Mouse (Mus musculus) liver, embryonic 16.5 days (tissue): ENCODE results near the gene Olfr324. TPM values are rescaled to one million over a fixed set of nuclear protein-coding genes. Genes with fewer than 3 reads are reported as not detected.
A peak's percentile ranks its signal among the peaks of the same experiment; 100 is the strongest.

ENCODE experiments used
- ATAC-seq: fragments of 200-750 bp; cut with Nextera tagmentation; 2 replicates; pipeline ENCODE4 v1.8.0; 2017; ENCODE audit warnings: low read depth, mild to moderate bottlenecking, moderate number of reproducible peaks, moderate library complexity
- H3K27ac ChIP-seq: fragments of 300-500 bp; sonication (generic); 2 replicates; pipeline ENCODE4 v1.5.1; 2014; ENCODE audit warnings: mild to moderate bottlenecking, low read length
- H3K27me3 ChIP-seq: fragments of 300-500 bp; sonication (generic); 2 replicates; pipeline ENCODE4 v1.6.1; 2014; ENCODE audit warnings: low read depth, low read length, mixed read lengths; ENCODE audit not compliant: control insufficient read depth, insufficient read depth
- H3K36me3 ChIP-seq: fragments of 300-500 bp; sonication (generic); 2 replicates; pipeline ENCODE4 v1.6.1; 2014; ENCODE audit warnings: mild to moderate bottlenecking; ENCODE audit not compliant: control insufficient read depth, insufficient read depth
- H3K4me1 ChIP-seq: fragments of 300-500 bp; sonication (generic); 2 replicates; pipeline ENCODE4 v1.6.1; 2014; ENCODE audit warnings: low read depth, low read length, mixed read lengths; ENCODE audit not compliant: control insufficient read depth
- H3K4me2 ChIP-seq: fragments of 300-500 bp; sonication (generic); 2 replicates; pipeline ENCODE4 v1.6.1; 2014; ENCODE audit warnings: low read depth, low read length, mixed read lengths
- H3K4me3 ChIP-seq: fragments of 300-500 bp; sonication (generic); 2 replicates; pipeline ENCODE4 v1.5.1; 2014; ENCODE audit warnings: low read depth, mild to moderate bottlenecking, low read length
- H3K9ac ChIP-seq: fragments of 300-500 bp; sonication (generic); 2 replicates; pipeline ENCODE4 v1.6.1; 2014; ENCODE audit warnings: low read depth, low read length
- H3K9me3 ChIP-seq: fragments of 300-500 bp; sonication (generic); replicated peaks from 2 replicates; pipeline ENCODE4 v1.6.1; 2016; ENCODE audit warnings: low read length; ENCODE audit not compliant: control insufficient read depth
- WGBS: fragments of 180-500 bp; shearing (Covaris S2); extraction: QIAGEN DNeasy Blood & Tissue Kit; methylation state at CpG from one replicate; pipeline ENCODE4 v1.1.7; 2014; ENCODE audit not compliant: insufficient replicate concordance; 5-methylcytosine and 5-hydroxymethylcytosine counted together
- polyA plus RNA-seq: library from polyadenylated mRNA; unstranded; fragments of >200 nt; fragmentation: Nextera tagmentation; extraction: Ambion mirVana; gene quantifications from 2 replicates; pipeline ENCODE4 v1.2.1, GENCODE M21; 2015

Olfr324 gene
- polyA plus RNA-seq: not detected in 2 replicates

DNA sequence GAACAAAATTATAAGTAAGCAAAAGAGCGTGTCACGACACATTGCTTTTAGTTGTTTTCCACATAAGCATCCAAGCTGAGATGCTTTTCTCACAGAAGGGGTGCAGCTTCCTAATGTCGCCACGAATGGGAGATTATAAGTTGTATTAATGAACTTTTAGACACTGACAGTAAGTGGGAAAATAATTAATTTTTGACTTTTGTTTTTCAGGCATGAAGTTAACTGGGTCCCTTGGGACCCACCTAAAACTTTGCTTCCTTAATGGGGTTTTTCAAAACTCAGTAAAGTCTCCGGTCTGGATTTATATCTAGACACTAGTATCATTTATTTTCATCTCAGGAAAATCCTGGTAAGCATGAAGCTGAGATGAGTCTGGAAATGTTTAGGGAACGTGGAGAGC is at the start of gene Olfr324:
Gene Olfr324, plus strand, starts transcription at position 301 of the 400 bp plus-strand sequence.
- no peak for ATAC-seq
- Histone ChIP-seq H3K27me3 (no peaks in the 10 kb centered on the region), H3K4me1 (no peaks in the 10 kb centered on the region), H3K4me2 (no peak within 1 kb of the TSS), H3K9ac (no peak within 1 kb of the TSS), H3K27ac (no peak within 1 kb of the TSS), H3K9me3 (no peaks in the 10 kb centered on the region), H3K4me3 (no peak within 1 kb of the TSS), H3K36me3 (no peaks in the 10 kb centered on the region)
- 56% methylated on average over 6 of the region's 6 CpGs for WGBS

- no peaks in the 10 kb centered on the region for H3K36me3 ChIP-seq
- H3K4me3 ChIP-seq: no peak within 1 kb of the TSS
- no peak within 1 kb of the TSS for H3K9ac ChIP-seq
- H3K4me2 ChIP-seq: no peak within 1 kb of the TSS
- no peaks in the 10 kb centered on the region for H3K4me1 ChIP-seq
- 64% methylated on average over 5 of the region's 5 CpGs for WGBS
- H3K27me3 ChIP-seq: no peaks in the 10 kb centered on the region
- ATAC-seq: no peak
- no peaks in the 10 kb centered on the region for H3K9me3 ChIP-seq
- no peak within 1 kb of the TSS for H3K27ac ChIP-seq
Observed at GRCm38 (mm10) chr11:58546322-58546721, 48.6 kb upstream of the Olfr324 start, which contains the start of gene Olfr329-ps. TSS of gene Olfr329-ps (minus strand) at chr11:58546422.

DNA sequence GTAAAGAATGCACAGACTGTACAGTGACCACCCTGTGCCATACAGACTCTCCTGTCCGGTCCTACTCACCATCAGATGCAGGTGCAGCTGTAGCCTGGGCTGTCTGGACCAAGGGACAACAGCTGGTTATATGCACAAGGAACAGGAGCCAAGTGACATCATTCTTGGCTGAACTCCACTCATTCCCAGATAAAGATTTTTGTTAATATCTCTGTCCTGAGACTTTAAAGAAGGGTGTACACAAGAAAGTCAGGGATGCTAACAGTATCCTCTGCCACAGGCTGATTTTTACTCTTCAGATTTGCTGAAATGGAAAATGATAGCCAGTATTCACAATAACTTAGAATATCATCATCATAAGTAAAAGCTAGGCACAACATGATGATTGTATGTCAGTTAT is 39.4 kb upstream of the Olfr324 start, which contains the start of gene Olfr328:
Gene Olfr328, minus strand, starts transcription at position 101 of the 400 bp plus-strand sequence.
- no peak within 1 kb of the TSS for H3K27ac ChIP-seq
- H3K9ac ChIP-seq: no peak within 1 kb of the TSS
- H3K4me3 ChIP-seq: no peak within 1 kb of the TSS
- no peak for ATAC-seq
- H3K4me1 ChIP-seq: no peaks in the 10 kb centered on the region
- no peaks in the 10 kb centered on the region for H3K9me3 ChIP-seq
- H3K27me3 ChIP-seq: no peaks in the 10 kb centered on the region
- 47% methylated on average over 1 of the region's 1 CpGs for whole genome bisulfite sequencing
- no peaks in the 10 kb centered on the region for H3K36me3 ChIP-seq
- H3K4me2 ChIP-seq: no peak within 1 kb of the TSS

DNA sequence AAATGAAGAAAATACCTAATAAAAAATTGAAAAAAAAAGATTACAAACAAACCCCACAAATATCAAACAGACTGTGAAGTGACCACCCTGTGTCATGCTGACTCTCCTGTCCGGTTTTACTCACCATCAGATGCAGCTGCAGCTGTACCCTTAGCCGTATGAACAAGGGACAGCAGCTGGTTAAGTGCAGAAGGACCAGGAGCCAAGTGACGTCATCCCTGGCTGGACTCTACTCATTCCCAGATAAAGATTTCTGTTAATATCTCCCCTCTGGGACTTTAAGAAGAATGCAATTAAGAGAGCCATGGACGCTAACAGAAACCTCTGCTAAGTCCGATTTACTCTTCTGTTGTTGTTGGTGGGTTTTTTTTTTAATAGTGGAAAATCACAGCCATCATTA is 24.5 kb upstream of the Olfr324 start, which contains the start of gene Olfr224:
Gene Olfr224, minus strand, starts transcription at position 149 of the 400 bp plus-strand sequence.
- WGBS: 51% methylated on average over 5 of the region's 5 CpGs
- Histone ChIP-seq H3K4me2 (no peak within 1 kb of the TSS), H3K27me3 (no peaks in the 10 kb centered on the region), H3K9me3 (no peaks in the 10 kb centered on the region), H3K4me1 (no peaks in the 10 kb centered on the region), H3K4me3 (no peak within 1 kb of the TSS), H3K27ac (no peak within 1 kb of the TSS), H3K36me3 (no peaks in the 10 kb centered on the region), H3K9ac (no peak within 1 kb of the TSS)
- ATAC-seq: no peak

GRCm38 (mm10) chr11:58577430-58577829 is 17.5 kb upstream of the Olfr324 start, which contains the start of gene Olfr325:
TSS of gene Olfr325 (plus strand) at chr11:58577730.
- Histone ChIP-seq H3K36me3 (no peaks in the 10 kb centered on the region), H3K4me1 (no peaks in the 10 kb centered on the region), H3K27ac (no peak within 1 kb of the TSS), H3K27me3 (no peaks in the 10 kb centered on the region), H3K9ac (no peak within 1 kb of the TSS), H3K4me2 (no peak within 1 kb of the TSS), H3K9me3 (no peaks in the 10 kb centered on the region), H3K4me3 (no peak within 1 kb of the TSS)
- ATAC-seq: no peak
- WGBS: 62% methylated on average over 1 of the region's 1 CpGs

GRCm38 (mm10) chr11:58578636-58579035 is 16.3 kb upstream of the Olfr324 start:
- no peaks in the 10 kb centered on the region for H3K4me1 ChIP-seq
- H3K9ac ChIP-seq: no peak overlapping the region
- no peak overlapping the region for H3K4me2 ChIP-seq
- H3K4me3 ChIP-seq: no peak overlapping the region
- H3K27ac ChIP-seq: no peak overlapping the region
- ATAC-seq: no peak
- no peaks in the 10 kb centered on the region for H3K36me3 ChIP-seq
- WGBS: 55% methylated on average over 8 of the region's 8 CpGs
- H3K9me3 ChIP-seq: no peaks in the 10 kb centered on the region
- no peaks in the 10 kb centered on the region for H3K27me3 ChIP-seq

DNA sequence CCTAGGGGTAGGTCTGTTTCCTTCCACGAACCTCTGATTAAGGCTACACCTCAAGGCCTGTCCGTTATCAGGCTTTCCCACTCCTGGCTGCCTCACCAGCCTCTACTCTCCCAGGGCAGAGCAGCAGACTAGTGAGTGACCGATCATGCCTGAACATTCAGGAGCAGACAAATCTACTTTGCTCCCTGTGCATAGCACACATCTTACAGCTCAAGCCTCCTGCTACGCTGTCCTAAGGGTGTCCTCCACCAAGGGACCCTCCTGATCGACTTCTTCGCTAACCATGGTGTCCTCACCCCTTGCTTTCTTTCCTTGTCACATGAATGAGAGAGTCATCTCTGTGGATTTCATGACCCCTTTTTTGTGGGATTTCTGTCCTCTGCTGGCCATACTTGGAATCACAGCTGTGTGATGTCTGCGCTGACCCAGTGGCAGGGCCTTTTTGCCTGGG is 7.0 kb upstream of the Olfr324 start:
- H3K4me3 ChIP-seq: peak overlapping the region; percentile 33
- 21% methylated on average over 7 of the region's 7 CpGs for WGBS
- no peaks in the 10 kb centered on the region for H3K27me3 ChIP-seq
- H3K9me3 ChIP-seq: no peaks in the 10 kb centered on the region
- ATAC-seq: peak; percentile 100
- peak overlapping the region; percentile 47 for H3K9ac ChIP-seq
- peak overlapping the region; percentile 59 for H3K4me2 ChIP-seq
- no peaks in the 10 kb centered on the region for H3K36me3 ChIP-seq
- peak overlapping the region; percentile 92 for H3K27ac ChIP-seq
- H3K4me1 ChIP-seq: peaks cover 19% of the 10 kb centered on the region

GRCm38 (mm10) chr11:58588620-58589250 is 6.2 kb upstream of the Olfr324 start:
- Histone ChIP-seq H3K4me1 (peaks cover 19% of the 10 kb centered on the region), H3K4me3 (no peak overlapping the region), H3K4me2 (no peak overlapping the region), H3K9me3 (no peaks in the 10 kb centered on the region), H3K36me3 (no peaks in the 10 kb centered on the region), H3K27me3 (no peaks in the 10 kb centered on the region), H3K9ac (no peak overlapping the region), H3K27ac (no peak overlapping the region; the same call in 1 of the 2 replicates)
- 49% methylated on average over 3 of the region's 3 CpGs for WGBS
- ATAC-seq: no peak

- Histone ChIP-seq H3K27me3 (no peaks in the 10 kb centered on the region), H3K4me2 (no peak overlapping the region), H3K4me3 (no peak overlapping the region), H3K9ac (no peak overlapping the region), H3K27ac (no peak overlapping the region), H3K4me1 (no peaks in the 10 kb centered on the region), H3K9me3 (no peaks in the 10 kb centered on the region), H3K36me3 (no peaks in the 10 kb centered on the region)
- no peak for ATAC-seq
- WGBS: 59% methylated on average over 13 of the region's 13 CpGs
Observed at GRCm38 (mm10) chr11:58597837-58598236, 2.9 kb downstream of the Olfr324 start.
